Mouse (Mus musculus) embryonic fibroblast, embryonic 13.5 days (primary cell): ENCODE data around the gene 4933428G20Rik. TPM values are rescaled to one million over a fixed set of nuclear protein-coding genes. Genes with fewer than 3 reads are reported as not detected.
A peak's percentile ranks its signal among the peaks of the same experiment; 100 is the strongest.

Experiments
- H3K27ac ChIP-seq: 2 replicates; pipeline ENCODE4 v1.5.1; 2012; ENCODE audit warnings: low read length, control low read depth, inconsistent platforms; ENCODE audit not compliant: insufficient read depth
- H3K4me1 ChIP-seq: 2 replicates; pipeline ENCODE4 v1.6.1; 2011; ENCODE audit warnings: low read length; ENCODE audit not compliant: control insufficient read depth, insufficient read depth
- H3K4me3 ChIP-seq: 2 replicates; pipeline ENCODE4 v1.5.1; 2011; ENCODE audit warnings: mild to moderate bottlenecking, control low read depth, low read length; ENCODE audit not compliant: insufficient read depth
- CTCF ChIP-seq: IDR thresholded peaks from 2 replicates; pipeline ENCODE4 v1.5.1; 2011; ENCODE audit warnings: mild to moderate bottlenecking, control low read depth, low read length, moderate library complexity, borderline replicate concordance; ENCODE audit not compliant: insufficient read depth
- POLR2A ChIP-seq: IDR thresholded peaks from 2 replicates; pipeline ENCODE4 v1.6.1; 2011; ENCODE audit warnings: low read depth, mild to moderate bottlenecking, control low read depth, low read length, moderate library complexity
- polyA plus RNA-seq: library from polyadenylated mRNA; stranded (reverse); fragments of >200 nt; gene quantifications from 2 replicates; pipeline ENCODE4 v1.2.4, GENCODE M21; 2011; ENCODE audit warnings: low read depth; ENCODE audit not compliant: missing spikeins, insufficient read length

The 4933428G20Rik gene
- polyA plus RNA-seq, 1 experiment = not detected

DNA sequence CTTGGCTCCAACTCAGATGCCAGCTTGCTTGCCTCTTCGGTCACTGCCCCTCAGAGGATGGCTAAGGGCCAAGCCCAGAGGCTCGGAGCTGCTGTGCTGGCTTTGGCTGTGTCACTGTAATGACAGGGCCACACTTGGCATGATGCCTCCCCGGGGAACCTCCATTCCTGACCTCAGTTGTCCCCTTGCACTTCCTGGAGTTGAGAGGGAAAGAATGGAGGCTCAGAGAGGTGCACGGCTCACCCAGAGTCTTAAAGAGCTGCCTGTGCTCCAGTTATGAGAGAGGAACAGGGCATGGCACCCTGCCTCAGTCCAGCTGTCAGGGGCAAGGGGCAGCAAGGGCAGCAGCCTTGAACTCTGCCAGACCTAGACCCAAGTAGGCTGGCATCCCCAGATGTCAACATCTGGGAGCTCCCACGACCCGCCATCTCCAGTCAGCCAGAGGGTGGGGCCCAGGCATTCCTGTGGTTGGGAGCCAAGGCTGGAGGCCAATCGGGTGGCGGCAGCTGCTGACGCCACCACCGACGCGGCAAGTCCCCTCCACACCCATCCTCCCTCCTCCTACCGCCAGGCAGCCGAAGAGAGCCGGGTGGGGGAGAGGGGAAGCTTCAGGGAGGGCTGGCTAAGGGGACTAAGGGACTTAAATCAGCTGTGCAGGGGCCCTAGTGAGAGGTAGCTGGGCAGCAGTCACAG lies 50.4 kb downstream of the 4933428G20Rik start:
- no peak for TF ChIP-seq CTCF
- TF ChIP-seq POLR2A = peak; percentile 37
- Histone ChIP-seq H3K4me1 (peaks cover 12% of the 10 kb centered on the region), H3K4me3 (peak overlapping the region; percentile 83), H3K27ac (peak overlapping the region; percentile 98)

DNA sequence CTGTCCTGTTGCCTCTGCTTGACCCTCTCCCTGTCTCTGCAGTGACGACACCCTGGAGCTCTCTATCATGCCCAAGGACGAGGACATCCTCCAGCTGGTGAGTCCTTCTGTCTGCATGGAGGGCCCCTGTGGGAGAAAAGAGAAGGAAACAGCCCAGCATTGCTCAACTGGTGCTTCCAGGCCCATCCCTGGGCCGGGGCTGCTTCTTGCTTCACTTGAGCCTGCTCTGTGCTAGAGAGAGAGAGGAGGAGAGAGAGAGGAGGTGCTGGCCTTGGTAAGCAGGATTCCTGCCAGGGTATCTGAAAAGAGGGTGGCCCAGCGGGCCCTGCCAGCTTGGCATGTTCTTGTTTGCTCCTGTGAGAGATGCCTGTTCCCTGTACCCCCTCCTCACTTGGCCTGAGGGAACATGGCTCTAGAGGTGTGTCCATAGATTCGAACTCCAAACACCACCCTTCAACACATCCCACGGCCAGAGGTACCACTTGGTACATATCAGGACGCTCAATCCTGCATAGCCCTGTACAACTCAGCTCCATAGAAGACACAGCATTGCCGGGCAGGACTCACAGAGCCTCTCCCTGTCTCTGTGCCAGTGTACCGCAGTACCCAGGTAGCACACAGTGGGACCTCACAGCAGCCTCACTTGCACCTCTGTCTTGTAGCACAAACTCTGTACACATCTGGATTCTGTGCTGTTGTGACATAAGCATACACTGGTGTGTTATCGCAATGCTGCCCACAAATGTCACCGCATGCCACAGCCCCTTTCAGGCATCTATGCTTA lies 51.3 kb downstream of the 4933428G20Rik start:
- TF ChIP-seq POLR2A = no peak
- TF ChIP-seq CTCF = no peak
- Histone ChIP-seq H3K4me3 (no peak overlapping the region), H3K27ac (peak overlapping the region; percentile 76), H3K4me1 (peaks cover 12% of the 10 kb centered on the region)

DNA sequence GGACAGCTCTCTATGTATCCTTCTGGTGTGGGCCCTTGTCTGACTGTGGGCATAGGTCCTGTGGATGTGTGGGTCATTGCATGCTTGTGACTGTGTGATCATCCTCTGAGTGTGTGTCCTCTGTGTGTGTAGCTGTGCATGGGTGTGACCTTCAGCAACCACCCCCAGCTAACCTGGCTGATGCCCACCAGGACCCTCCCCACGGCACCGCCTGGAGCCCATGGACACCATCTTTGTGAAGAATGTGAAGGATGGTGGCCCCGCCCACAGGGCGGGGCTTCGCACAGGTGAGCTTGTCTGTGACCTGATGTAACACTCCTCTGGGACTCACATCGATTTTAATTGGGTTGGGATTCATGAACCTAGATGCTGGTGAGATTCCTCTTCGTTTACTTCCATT lies 52.2 kb downstream of the 4933428G20Rik start:
- Histone ChIP-seq H3K4me3 (no peak overlapping the region), H3K27ac (no peak overlapping the region)

DNA sequence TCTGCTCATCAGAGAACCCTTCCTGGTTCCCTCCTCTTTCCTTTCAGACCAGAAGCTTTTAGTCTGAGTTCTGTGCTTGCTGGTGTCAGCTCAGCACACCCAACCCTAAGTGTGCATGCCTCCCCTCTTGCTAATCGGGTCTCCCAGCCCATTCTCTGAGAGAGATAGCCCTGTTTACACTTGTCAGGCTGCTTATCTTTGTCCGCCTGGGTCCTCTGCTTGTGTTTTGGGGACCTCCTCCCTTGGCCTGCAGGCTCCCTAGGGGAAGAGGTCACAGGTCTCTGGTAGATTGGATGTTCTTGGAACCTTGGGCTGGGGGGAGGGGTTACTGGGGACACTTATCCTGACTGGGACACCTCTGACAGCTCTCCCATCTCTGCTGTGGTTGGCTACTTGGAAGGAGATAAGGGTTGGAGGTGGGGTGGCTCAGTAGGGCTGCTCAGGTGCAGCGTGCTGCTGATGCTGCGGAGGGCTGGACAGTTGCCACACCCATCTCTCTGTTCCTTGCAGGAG lies 54.1 kb downstream of the 4933428G20Rik start:
- no peak overlapping the region for H3K27ac ChIP-seq
- H3K4me1 ChIP-seq = peaks cover 12% of the 10 kb centered on the region; the same call in 1 of the 2 replicates
- no peak overlapping the region for H3K4me3 ChIP-seq
- TF ChIP-seq POLR2A (no peak), CTCF (no peak)

More for the DNA sequence above, 52.2 kb downstream of the 4933428G20Rik start:
- TF ChIP-seq POLR2A = no peak
- TF ChIP-seq CTCF = no peak
- peaks cover 16% of the 10 kb centered on the region for H3K4me1 ChIP-seq

DNA sequence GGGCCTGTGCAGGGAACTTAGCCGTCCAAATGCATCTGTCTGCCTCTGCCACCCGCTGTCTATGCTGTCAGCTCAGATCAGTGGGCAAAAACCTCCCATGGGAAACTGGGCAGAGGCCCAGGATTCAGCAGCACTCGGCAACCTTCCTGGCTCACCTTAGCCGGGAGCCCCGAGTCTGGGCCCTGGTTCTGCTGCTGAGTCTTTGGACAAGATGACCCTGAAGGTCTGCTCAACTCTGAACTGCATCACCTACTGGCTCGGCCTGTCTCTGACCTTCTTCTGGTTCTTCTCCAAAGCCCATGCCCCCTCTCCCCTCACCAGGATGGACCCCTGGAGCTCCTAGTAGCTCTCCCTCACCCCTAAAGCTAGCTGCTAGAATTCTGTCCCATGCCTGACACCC lies 54.5 kb downstream of the 4933428G20Rik start:
- no peak for TF ChIP-seq CTCF
- no peak for TF ChIP-seq POLR2A
- Histone ChIP-seq H3K4me1 (peaks cover 11% of the 10 kb centered on the region; the same call in 1 of the 2 replicates), H3K27ac (no peak overlapping the region), H3K4me3 (no peak overlapping the region)

DNA sequence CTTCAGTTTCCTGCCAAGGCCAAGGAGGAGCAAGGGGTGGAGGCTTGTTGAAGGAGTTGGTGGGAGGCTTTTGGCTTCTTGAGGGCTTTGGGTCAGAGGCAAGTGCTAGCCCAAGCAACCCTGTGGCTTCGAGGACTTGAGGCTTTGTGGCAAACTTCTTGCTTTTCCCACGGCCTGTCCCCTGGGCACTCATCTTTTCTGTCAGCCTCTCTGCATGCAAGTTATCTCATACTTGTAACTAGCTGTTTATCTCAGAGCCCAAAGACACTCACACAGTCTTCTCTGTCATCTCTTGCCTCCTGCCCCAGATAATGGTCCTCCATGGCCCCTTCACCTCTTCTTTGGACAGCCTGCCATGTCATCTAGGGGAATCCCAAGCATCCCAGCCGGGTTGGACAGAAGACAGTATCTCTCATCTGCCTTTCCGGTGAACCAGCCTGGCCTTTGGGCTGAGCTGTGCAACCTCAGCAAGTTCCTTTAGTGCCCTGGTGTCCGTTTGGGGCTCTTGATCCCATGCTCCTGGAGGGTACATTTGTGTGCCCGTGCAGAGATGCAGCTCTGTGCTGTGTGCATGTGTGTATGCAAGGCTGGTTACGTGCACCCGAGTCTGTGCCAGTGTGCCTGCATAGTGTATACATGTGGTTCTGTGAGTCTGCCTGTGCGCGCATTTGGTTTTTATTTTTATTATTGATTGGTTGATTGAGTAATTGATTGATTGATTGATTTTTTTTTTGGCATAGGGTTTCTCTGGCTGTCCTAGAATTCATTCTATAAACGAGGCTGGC lies 57.1 kb downstream of the 4933428G20Rik start:
- Histone ChIP-seq H3K27ac (no peak overlapping the region), H3K4me1 (peaks cover 19% of the 10 kb centered on the region), H3K4me3 (no peak overlapping the region)
- TF ChIP-seq POLR2A (no peak), CTCF (no peak)

DNA sequence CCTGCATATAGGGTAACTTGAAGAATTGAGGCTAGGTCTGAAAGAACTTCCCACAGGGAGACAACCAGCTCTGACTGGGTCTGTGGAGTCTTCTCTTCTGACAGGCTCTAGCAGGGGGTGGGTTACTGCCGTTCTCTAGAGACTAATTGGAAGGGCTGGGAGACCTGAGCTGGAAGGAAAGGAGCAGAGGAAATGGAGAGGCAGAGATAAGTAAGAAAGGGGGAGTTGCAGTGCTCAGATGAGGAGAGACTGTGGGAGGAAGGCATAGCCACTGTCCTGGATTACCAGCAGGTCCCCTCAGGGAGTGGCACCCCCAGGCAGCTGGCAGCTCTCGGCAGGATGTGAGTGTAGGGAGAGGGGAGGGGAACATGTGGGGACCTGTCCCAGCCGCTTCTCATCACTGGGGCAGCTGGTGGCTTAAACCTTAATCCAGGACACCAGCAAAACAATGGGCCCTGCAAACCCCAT lies 58.4 kb downstream of the 4933428G20Rik start:
- Histone ChIP-seq H3K4me3 (peak overlapping the region; percentile 73), H3K4me1 (peaks cover 23% of the 10 kb centered on the region), H3K27ac (peak overlapping the region; percentile 72)
- TF ChIP-seq CTCF (no peak), POLR2A (peak; percentile 25; the same call in 1 of the 2 replicates)

DNA sequence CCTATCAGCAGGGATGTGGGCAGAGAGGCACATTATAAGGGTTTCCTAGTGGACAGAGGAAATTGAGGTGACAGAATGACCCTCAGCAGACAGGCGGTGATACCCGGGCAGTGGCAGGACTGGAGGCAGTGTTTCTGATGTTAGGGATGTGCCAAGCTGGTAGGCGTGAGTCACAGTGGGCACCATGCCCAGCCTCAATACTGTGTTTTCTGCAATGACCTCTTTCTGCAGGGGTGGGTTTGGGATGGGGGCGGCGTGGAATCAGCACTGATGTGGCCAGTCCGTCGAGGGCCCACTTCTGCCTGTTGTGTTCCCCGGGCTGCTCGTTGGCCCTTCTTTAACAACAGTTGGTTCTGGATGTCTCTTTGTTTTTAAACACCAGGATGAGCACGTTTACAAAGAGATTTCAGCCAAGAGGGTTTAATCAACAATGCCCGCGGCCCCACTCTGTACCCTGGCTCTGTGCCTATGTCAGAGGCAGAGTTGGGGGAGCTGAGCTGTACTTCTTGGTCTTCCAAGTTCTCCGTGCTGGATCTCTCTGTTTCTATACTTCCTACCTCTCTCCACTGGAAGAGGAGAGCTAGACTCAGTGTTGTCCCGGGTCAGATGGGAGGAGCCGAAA lies 59.0 kb downstream of the 4933428G20Rik start:
- Histone ChIP-seq H3K4me3 (peak overlapping the region; percentile 73), H3K27ac (peak overlapping the region; percentile 75), H3K4me1 (peaks cover 23% of the 10 kb centered on the region)
- no peak for TF ChIP-seq CTCF
- TF ChIP-seq POLR2A = no peak; the same call in 1 of the 2 replicates

Other genes starting within 250 kb of the 4933428G20Rik start
- 137 and 148 TPM in 2 replicates for gene Npepps, start 219.7 kb downstream of the 4933428G20Rik start, polyA plus RNA-seq
- 29.2 and 32.4 TPM in 2 replicates for gene Mrpl45, start 184.6 kb downstream of the 4933428G20Rik start, polyA plus RNA-seq
- not detected in 2 replicates for gene Gpr179, start 148.3 kb downstream of the 4933428G20Rik start, polyA plus RNA-seq
- gene Socs7, start 137.8 kb downstream of the 4933428G20Rik start, polyA plus RNA-seq = 10.0 and 10.6 TPM in 2 replicates
- 49.2 and 55.7 TPM in 2 replicates for gene Arhgap23, start 84.8 kb downstream of the 4933428G20Rik start, polyA plus RNA-seq
- gene Srcin1, start 75.8 kb upstream of the 4933428G20Rik start, polyA plus RNA-seq = 0.18 TPM in 1 of 2 replicates, not detected in the other
- 1.4 and 2.1 TPM in 2 replicates for gene Epop, start 129.4 kb upstream of the 4933428G20Rik start, polyA plus RNA-seq
- gene Mllt6, start 163.1 kb upstream of the 4933428G20Rik start, polyA plus RNA-seq = 16.2 and 18.0 TPM in 2 replicates
- gene Cisd3, start 185.5 kb upstream of the 4933428G20Rik start, polyA plus RNA-seq = 39.9 and 42.5 TPM in 2 replicates
- gene Pcgf2, start 200.2 kb upstream of the 4933428G20Rik start, polyA plus RNA-seq = 42.3 and 54.0 TPM in 2 replicates
- gene Psmb3, start 203.1 kb upstream of the 4933428G20Rik start, polyA plus RNA-seq = 229 and 259 TPM in 2 replicates
- 40.7 and 42.6 TPM in 2 replicates for gene Pip4k2b, start 244.4 kb upstream of the 4933428G20Rik start, polyA plus RNA-seq